Mouse (Mus musculus): ENCODE measurements around the gene Slc26a8. TPM values are rescaled to one million over a fixed set of nuclear protein-coding genes. Genes with fewer than 3 reads are reported as not detected.

Gene Slc26a8
- total RNA-seq, 1 experiment from 2014 or later: not detected

GRCm38 (mm10) chr17:28624841-28625240 lies 65.2 kb downstream of the Slc26a8 start:
- ATAC-seq (replicated peaks in 1 of 2; ENCODE audit: insufficient read depth in 1 of 2, low FRiP score in 2 of 2, low TSS enrichment in 1 of 2, low read depth in 1 of 2, poor library complexity in 2 of 2, severe bottlenecking in 2 of 2): no peak

DNA sequence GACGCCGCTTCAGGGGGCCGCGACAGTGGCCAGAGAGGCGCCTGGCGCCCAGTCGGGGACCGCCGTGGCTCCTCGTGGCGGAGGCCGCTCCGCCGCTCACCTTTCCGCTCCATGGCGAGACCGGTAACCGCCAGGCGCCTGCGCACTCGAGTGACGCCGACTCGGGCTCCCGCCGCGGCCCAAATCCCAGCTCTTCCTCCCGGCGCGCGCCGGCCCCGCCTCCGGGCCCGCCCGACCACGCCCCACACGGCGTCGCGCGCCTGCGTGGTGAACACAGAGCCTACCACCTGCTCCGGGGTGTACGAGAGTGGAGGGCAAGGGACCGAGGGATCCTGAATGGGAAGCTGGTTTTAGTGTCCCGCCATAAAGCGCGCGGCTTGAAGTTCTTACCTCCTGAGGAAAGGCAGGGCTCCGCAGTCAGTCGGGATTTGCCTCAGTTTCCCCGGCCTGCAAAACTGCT lies 67.7 kb downstream of the Slc26a8 start, which contains the start of gene Srpk1:
TSS of gene Srpk1 (minus strand) at position 410 of the 460 bp plus-strand sequence.
- ATAC-seq (replicated peaks in 1 of 2; ENCODE audit: insufficient read depth in 1 of 2, low FRiP score in 2 of 2, low TSS enrichment in 1 of 2, low read depth in 1 of 2, poor library complexity in 2 of 2, severe bottlenecking in 2 of 2): peak; percentile 74

DNA sequence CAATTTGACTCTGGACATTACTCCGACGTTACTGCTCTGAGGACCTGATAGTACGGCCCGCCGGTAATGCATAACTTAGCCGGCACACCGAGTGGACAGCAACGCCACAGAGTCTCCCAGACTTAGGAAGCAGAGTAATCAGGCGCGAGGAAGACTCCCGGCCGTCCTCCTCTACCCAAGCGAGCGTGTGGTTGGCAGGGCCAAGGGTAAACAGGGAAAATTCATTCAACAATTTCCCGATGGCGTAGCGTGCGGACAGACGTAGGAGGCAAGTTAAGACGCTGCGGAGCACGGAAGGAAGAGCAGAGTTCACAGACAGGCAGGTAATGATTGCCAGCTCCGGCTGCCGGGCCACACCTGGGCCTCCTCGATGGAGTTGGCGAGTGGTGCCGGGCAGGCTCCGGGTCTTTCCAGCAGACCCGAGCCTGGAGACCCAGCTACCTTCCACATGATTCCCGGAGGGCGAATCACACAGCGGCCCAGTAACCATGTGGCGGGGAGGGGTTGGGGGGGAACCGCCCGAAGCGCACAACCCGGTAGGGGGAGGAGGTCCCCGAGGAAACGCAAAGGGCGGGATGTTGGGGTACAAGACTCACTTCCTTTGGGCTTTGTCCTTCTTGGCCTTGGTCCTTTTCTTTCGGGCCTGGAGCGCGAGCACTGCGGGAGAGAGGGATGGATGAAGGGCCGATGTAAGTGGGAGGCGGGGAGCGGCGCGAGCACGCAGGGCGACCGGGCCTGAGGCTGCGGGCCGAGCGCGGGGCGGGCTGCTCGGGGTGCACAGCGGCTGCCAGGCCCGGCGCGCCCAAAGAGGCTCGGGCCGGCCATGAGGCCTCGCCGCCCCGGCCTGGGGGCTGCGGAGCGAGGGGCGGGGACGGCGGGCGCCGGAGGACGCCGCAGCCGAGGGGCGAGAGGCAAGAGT lies 68.4 kb downstream of the Slc26a8 start:
- ATAC-seq (replicated peaks in 1 of 2; ENCODE audit: insufficient read depth in 1 of 2, low FRiP score in 2 of 2, low TSS enrichment in 1 of 2, low read depth in 1 of 2, poor library complexity in 2 of 2, severe bottlenecking in 2 of 2): 0 out of 4 replicates have a peak, but pooled peaks of 1 of the 2 experiments have one; percentile 34

DNA sequence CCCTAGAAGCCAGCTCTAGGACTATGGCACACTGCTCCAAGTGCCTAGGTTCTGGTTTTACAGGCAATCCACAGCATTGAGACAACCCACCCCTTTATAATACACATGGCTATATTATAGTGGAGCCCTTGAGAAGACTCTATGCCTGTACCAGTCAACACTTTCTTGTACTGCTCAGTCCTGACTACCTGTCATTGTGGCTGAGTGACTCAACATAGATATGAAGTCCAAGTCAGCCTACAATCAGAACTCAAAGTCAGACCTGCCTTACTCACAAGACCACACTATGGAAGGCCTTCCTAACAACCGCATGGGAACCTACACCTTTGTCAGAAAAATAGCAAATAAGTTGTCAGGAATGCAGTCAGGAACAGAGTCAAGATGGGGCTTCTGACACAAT lies 71.3 kb downstream of the Slc26a8 start:
- ATAC-seq (replicated peaks in 1 of 2; ENCODE audit: insufficient read depth in 1 of 2, low FRiP score in 2 of 2, low TSS enrichment in 1 of 2, low read depth in 1 of 2, poor library complexity in 2 of 2, severe bottlenecking in 2 of 2): no peak

- ATAC-seq (replicated peaks in 1 of 2; ENCODE audit: insufficient read depth in 1 of 2, low FRiP score in 2 of 2, low TSS enrichment in 1 of 2, low read depth in 1 of 2, poor library complexity in 2 of 2, severe bottlenecking in 2 of 2): no peak
These were observed 71.9 kb downstream of the Slc26a8 start for GRCm38 (mm10) chr17:28618124-28618523.

GRCm38 (mm10) chr17:28617636-28618035 lies 72.4 kb downstream of the Slc26a8 start:
- no peak for ATAC-seq (replicated peaks in 1 of 2; ENCODE audit: insufficient read depth in 1 of 2, low FRiP score in 2 of 2, low TSS enrichment in 1 of 2, low read depth in 1 of 2, poor library complexity in 2 of 2, severe bottlenecking in 2 of 2)

DNA sequence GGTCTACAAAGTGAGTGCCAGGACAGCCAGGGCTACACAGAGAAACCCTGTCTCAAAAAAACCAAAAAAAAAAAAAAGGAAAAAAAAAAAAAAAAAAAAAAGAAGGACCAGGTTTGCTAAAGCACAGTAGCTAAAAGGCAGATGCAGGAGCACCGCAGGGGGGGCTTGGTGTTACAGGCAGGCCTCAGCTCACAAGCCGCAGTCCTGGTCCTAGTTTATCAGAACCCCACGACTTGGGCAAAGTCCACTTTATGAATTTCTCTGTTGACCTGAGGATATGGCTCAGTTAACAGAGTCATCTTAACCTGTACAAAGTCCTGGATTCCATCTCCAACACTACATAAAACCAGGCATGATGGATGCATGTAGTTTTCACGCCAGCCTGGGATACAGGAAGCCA lies 74.7 kb downstream of the Slc26a8 start:
- no peak for ATAC-seq (replicated peaks in 1 of 2; ENCODE audit: insufficient read depth in 1 of 2, low FRiP score in 2 of 2, low TSS enrichment in 1 of 2, low read depth in 1 of 2, poor library complexity in 2 of 2, severe bottlenecking in 2 of 2)

GRCm38 (mm10) chr17:28613096-28613495 lies 76.9 kb downstream of the Slc26a8 start:
- no peak for ATAC-seq (replicated peaks in 1 of 2; ENCODE audit: insufficient read depth in 1 of 2, low FRiP score in 2 of 2, low TSS enrichment in 1 of 2, low read depth in 1 of 2, poor library complexity in 2 of 2, severe bottlenecking in 2 of 2)

GRCm38 (mm10) chr17:28612603-28613002 lies 77.4 kb downstream of the Slc26a8 start:
- no peak for ATAC-seq (replicated peaks in 1 of 2; ENCODE audit: insufficient read depth in 1 of 2, low FRiP score in 2 of 2, low TSS enrichment in 1 of 2, low read depth in 1 of 2, poor library complexity in 2 of 2, severe bottlenecking in 2 of 2)

GRCm38 (mm10) chr17:28609543-28609942 lies 80.5 kb downstream of the Slc26a8 start:
- ATAC-seq (replicated peaks in 1 of 2; ENCODE audit: insufficient read depth in 1 of 2, low FRiP score in 2 of 2, low TSS enrichment in 1 of 2, low read depth in 1 of 2, poor library complexity in 2 of 2, severe bottlenecking in 2 of 2): no peak

GRCm38 (mm10) chr17:28601557-28602250 lies 88.3 kb downstream of the Slc26a8 start:
- no peak for ATAC-seq (replicated peaks in 1 of 2; ENCODE audit: insufficient read depth in 1 of 2, low FRiP score in 2 of 2, low TSS enrichment in 1 of 2, low read depth in 1 of 2, poor library complexity in 2 of 2, severe bottlenecking in 2 of 2)

DNA sequence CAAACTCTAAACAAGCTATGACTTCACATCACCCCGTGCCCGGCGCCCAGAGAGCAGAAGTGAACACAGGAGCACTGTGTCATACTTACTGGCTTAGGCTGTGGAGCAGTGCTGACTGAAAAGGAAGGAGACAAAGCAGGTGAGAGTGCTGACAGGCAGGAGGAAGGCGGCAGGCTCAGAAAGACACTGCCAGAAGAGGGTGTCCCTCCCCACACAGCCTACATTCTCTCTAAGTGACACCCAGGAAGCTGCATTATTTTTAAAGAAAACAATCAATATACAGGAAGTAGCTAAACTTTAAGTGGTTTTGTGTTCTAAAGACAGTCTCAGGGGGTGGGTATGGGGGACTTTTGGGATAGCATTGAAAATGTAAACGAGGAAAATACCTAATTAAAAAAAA lies 89.3 kb downstream of the Slc26a8 start:
- no peak for ATAC-seq (replicated peaks in 1 of 2; ENCODE audit: insufficient read depth in 1 of 2, low FRiP score in 2 of 2, low TSS enrichment in 1 of 2, low read depth in 1 of 2, poor library complexity in 2 of 2, severe bottlenecking in 2 of 2)

- ATAC-seq (replicated peaks in 1 of 2; ENCODE audit: insufficient read depth in 1 of 2, low FRiP score in 2 of 2, low TSS enrichment in 1 of 2, low read depth in 1 of 2, poor library complexity in 2 of 2, severe bottlenecking in 2 of 2): no peak
These were observed 96.1 kb downstream of the Slc26a8 start for GRCm38 (mm10) chr17:28593965-28594364.

DNA sequence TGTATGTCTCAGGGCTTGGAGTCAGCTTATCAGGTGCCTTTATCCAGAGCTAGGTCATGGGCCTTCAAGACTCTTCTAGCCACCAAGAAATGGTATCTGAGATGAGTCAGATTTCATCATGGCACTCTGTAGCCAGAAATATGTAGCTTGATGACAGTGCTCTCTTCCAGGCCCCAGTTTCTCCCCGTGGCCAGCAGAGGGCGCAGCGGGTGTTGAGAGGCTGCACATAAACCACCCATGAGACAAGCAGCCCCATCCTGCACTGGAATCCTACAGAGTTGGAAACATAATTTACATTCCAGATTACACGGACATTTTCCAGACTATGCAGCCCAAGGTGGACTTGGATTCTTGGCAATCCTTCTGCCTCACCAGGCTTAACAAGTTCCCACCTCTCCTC lies 97.0 kb downstream of the Slc26a8 start:
- ATAC-seq (replicated peaks in 1 of 2; ENCODE audit: insufficient read depth in 1 of 2, low FRiP score in 2 of 2, low TSS enrichment in 1 of 2, low read depth in 1 of 2, poor library complexity in 2 of 2, severe bottlenecking in 2 of 2): peak; percentile 75

DNA sequence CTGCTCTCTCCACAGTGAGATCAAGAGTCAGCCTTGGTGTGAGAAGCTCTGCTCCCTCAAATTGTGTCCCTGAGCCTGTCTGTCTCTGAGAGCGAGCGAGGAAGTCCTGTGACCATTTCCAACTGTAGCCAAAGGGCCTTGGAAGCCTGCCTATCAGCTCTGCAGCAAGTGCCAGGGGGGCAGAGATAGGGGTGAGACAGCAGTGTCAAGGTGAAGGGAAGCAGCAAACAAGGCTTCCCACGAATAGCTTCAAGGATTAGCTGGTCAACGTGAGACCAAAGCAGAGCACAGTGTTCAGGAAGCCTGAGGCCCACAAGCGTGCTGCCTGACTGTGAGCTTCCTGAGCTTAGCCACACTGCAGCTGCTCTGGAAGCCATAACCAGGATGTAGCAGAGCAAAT lies 98.6 kb downstream of the Slc26a8 start:
- ATAC-seq (replicated peaks in 1 of 2; ENCODE audit: insufficient read depth in 1 of 2, low FRiP score in 2 of 2, low TSS enrichment in 1 of 2, low read depth in 1 of 2, poor library complexity in 2 of 2, severe bottlenecking in 2 of 2): no peak

- no peak for ATAC-seq (replicated peaks in 1 of 2; ENCODE audit: insufficient read depth in 1 of 2, low FRiP score in 2 of 2, low TSS enrichment in 1 of 2, low read depth in 1 of 2, poor library complexity in 2 of 2, severe bottlenecking in 2 of 2)
These were observed 99.4 kb downstream of the Slc26a8 start for GRCm38 (mm10) chr17:28590596-28590995.

GRCm38 (mm10) chr17:28588591-28588990 lies 101.4 kb downstream of the Slc26a8 start:
- no peak for ATAC-seq (replicated peaks in 1 of 2; ENCODE audit: insufficient read depth in 1 of 2, low FRiP score in 2 of 2, low TSS enrichment in 1 of 2, low read depth in 1 of 2, poor library complexity in 2 of 2, severe bottlenecking in 2 of 2)
